Mouse (Mus musculus) layer of hippocampus, adult 8-10 months (tissue): Measurements from ENCODE around the gene Tmem274. TPM values are rescaled to one million over a fixed set of nuclear protein-coding genes. Genes with fewer than 3 reads are reported as not detected.

Experiments used
- DNase-seq, 2 experiments: peaks; one replicate each; pipeline ENCODE4 v3.0.0; 2022; ENCODE audit warnings: low spot score in 2 of 2
- total RNA-seq, 4 experiments: library from RNA; stranded (reverse); gene quantifications; 2 replicates each; pipeline ENCODE4 v1.2.4; 2022

The Tmem274 gene
- total RNA-seq, 4 experiments from 2014 or later: not detected

DNA sequence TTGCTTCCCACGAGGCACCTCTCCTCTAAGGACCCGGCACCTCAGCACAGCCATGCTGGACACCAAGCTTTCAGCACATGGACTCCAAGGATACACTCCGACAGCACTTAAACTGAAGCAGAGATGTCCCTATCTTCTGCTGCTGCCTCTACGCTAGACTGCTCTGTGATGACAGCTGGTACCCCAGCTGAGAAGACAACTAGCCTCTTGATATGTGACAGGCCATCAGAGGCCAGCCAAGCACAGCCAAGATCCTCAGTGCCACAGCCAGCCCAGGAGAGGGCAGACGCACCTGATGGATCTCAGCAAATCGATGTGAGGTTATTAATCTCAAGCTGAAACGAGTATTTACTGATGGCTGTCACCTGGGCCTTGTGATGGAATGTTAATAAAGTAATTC lies 2.1 kb upstream of the Tmem274 start:
- no peak for DNase-seq

DNA sequence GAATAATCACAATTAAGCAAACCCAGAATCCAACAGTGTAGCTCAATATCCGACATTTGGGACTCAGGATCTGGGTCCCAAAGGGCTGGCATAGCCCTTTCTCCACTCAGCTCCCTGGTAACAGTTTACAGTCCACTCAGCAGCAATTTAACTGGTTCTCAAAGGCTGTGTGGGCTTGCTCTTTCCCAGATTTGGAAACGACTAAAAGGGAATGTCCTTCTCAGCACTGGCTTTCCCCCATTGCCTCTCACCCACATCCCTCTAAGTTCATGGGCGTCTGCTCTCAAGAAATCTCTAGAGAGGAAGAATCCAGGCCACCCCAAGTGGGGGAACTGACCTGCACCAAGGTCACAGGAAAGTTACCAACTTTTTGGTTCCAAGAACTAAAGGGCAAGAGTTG lies 7.4 kb downstream of the Tmem274 start:
- DNase-seq: peak in 1 of 2 experiments; percentile 13

GRCm38 (mm10) chr4:149485053-149485824 lies 8.1 kb downstream of the Tmem274 start, which contains the start of the genes Nmnat1 and Lzic:
Gene Nmnat1 (minus strand): TSS chr4:149485202.
Gene Lzic (plus strand): TSS chr4:149485229.
- peak; percentile 82 to 92 for DNase-seq

GRCm38 (mm10) chr4:149485825-149486206 lies 8.6 kb downstream of the Tmem274 start:
- no peak for DNase-seq

DNA sequence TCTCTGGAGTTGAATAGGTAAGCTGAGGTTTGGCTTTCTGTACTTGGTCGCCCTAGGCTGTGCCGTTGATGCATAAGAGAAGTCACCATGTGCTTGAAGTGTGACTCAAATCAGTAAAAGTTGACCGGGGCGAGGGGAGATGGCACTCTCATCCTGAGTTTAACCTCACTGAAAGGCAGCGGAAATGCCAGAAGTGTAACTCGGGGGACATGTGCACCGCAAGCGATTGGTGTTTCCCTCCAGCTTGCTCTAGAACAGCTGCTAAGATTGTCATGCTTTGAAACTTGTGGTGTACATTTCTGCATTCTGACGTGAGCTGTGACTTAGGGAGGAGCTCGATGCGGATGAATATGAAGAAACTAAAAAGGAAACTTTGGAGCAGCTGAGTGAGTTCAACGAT lies 10.6 kb downstream of the Tmem274 start:
- DNase-seq: no peak

DNA sequence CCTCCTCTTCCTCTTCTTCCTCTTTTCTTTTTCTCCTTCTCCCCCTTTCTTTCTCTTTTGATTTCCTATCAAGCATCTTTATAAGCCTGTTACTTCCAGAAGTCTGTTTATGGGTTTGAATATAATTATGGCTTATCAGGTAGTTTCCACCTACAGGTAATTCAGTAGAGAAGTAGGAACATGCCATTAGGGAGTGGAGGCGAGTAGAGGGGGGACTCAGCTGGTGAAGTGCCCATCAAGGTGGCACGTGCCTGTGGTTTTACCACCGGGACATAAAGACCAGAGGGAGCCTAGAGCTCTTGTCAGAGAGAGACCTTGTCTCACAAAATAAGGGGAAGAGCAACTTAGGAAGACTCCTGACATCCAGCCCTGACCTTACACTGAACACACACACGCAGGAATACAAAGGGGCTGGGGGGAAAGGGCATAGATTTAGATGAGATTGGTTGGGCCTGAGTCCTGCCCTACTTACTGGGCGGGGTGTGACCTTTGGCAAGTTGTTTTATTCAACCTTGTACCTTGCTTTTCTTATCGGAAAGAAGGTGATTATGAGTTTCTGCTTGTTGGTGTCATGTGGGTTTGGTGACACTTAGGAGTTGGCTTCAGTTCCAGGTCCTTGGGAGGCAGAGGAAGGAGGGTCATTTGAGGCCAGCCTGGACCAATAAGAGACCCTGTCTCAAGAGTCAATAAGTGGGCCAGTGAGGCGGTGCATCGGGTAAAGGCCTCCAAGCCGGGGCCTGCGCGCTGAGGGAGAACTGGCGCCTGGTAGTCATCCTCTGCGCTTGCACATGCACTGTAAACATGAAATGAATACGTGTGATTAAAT lies 12.4 kb downstream of the Tmem274 start:
- DNase-seq: no peak

- no peak for DNase-seq
These were observed 14.0 kb downstream of the Tmem274 start for GRCm38 (mm10) chr4:149491151-149491550.

DNA sequence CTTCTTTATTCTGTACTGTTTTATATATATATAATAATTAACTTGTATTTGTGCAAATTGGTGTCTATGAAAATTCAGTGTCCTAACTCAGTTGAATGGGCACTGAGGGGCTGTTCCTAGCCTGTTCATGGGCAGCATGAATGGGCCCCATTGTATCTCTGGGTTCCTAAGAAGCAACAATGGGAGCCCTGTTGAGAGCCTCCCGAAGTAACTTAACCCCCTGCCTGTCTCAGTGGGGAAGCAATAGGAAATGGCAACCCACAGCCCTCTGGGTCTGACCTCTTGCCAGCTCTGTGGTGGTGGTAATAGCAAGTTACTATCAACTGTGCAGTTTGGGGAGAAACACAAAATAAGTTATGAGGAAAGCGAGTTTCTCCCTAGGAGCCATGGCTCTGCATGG lies 19.4 kb downstream of the Tmem274 start:
- peak; percentile 32 to 56 for DNase-seq

DNA sequence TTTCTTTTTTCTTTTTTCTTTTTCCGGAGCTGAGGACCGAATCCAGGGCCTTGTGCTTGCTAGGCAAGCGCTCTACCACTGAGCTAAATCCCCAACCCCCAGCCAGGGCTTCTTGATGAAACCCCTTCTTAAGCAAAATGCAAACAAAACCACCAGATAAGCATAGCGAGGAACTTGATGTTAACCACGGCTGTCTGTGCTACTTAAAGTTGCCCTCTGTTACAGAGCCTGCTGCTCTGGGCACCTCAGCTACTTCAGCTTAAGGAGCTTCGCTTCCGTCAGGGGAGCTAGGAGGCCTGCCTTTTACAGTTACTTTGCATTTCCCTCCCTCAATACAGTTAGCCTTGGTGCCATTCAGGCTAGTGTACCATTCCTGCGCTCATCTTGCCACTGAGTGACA lies 21.7 kb downstream of the Tmem274 start:
- no peak for DNase-seq

DNA sequence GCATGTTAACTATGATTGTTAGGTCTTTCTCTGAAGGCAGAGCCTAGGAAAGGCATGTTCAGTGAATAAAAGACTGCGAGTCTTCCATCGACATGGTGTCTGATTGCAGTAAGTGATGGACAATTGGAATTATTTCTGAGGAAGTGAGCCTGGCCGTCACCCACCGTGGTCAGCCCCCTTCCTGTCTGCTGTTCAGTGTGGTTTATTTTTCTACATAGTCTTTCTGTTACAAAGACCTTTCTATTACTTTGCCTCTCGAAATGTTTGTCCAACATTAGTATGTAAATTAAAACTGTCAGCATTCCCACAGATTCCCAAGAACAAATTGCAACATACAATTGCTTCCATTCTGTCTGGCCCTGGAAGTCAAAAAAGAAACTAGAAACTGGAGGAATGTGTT lies 22.6 kb downstream of the Tmem274 start:
- DNase-seq: no peak

DNA sequence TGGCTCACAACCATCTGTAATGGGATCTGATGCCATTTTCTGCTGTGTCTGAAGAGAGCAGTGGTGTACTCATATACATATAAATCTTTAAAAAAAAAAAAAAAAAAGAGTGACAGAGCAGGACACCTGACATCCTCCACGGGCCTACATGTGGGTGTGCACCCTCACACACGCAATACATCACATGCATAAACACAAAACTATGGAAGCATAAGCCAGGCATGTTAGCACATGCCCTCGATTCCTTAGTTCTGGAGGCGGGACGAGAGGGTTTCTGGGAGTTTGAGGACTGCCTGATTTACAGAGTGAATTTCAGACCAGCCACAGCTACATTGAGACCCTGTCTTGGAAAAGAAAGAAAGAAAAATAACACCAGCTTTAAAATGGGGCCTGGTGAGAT lies 27.2 kb downstream of the Tmem274 start:
- no peak for DNase-seq

DNA sequence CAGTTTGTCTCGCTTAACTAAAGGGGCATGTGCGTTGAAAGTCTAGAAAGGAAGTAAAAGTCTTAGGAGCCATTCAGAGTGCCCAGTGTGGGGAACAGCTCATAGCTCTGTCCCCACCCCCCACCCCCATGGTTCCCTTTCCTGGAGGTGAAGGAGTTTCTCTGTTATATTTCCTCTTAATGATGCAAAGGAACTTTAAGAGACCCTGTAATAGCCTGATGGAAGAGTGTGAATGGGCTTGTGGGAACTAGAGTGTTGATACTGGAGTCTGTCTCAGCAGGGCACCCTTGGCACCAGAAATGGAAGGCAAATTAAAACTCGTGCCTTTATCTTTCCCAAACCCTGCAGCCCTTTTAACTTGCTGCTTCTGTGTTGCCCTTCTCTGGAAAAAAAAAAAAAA lies 27.7 kb downstream of the Tmem274 start:
- DNase-seq: no peak

GRCm38 (mm10) chr4:149505261-149505967 lies 28.2 kb downstream of the Tmem274 start:
- no peak for DNase-seq

DNA sequence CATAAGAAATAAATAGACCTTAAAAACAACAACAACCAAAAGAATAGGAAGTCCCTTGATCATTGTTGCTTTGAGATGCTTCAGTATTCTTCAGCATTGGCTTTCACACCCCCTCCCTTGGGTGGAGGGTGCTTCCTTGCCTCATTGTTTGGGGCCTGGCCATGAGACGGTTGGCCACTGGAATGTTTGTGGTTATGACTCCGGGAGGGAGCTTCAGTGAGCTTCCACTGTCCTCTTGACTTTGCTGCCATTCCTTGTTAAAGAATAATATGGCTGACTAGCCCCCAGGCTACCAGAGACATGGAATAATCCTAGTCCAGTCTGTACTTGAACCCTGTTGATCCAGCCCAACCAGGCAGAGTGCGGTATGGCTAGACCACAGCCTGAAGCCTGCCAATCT lies 29.7 kb downstream of the Tmem274 start:
- no peak for DNase-seq

- no peak for DNase-seq
These were observed 34.1 kb downstream of the Tmem274 start for GRCm38 (mm10) chr4:149511221-149511646.

DNA sequence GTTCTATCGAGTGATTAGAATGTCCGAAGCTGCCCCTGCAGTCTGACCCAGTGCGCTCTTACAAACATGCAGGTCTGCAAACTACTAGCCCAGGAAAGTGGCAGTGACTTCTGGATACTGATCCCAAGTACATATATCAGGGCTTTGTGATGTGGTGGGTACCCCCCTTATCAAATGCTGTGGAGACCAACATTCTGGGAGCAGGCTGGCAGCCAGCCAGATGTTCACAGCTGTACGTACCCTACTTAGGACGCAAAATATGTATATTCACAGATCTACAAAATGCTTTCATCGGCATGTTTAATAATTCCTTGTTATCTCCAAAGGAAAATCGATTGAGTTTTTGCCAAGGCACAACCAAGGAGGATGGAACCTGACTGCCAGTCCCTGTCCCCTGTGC lies 34.9 kb downstream of the Tmem274 start:
- DNase-seq: no peak

- DNase-seq: no peak
These were observed 38.5 kb downstream of the Tmem274 start for GRCm38 (mm10) chr4:149515706-149516105.

DNA sequence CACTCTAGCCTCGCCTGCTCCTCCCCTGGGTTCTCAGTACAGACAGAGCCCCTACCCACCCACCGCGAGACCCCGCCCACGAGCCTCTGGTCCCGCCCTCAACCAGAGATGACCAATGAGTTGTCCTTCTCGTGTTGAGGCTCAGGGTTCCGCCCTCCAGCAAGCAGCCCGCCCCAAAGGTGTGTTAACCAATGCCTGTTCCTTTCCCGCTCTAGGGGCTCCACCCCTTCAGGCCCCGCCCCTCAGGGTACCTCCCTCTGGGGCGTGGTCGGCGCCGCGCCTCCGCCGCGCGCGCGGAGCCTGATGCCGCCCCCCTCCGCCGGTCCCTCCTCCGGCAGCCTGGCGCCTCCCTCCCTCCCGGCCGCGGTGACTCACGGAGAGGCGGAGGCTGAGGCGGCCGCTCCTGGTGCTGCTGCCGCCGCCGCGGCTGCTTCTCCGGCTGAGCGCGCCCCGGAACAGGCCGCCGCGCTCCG lies 40.7 kb downstream of the Tmem274 start, which contains the start of gene Ctnnbip1:
Gene Ctnnbip1, plus strand, starts transcription at position 369 of the 473 bp plus-strand sequence.
- peak; percentile 94 to 97 for DNase-seq

DNA sequence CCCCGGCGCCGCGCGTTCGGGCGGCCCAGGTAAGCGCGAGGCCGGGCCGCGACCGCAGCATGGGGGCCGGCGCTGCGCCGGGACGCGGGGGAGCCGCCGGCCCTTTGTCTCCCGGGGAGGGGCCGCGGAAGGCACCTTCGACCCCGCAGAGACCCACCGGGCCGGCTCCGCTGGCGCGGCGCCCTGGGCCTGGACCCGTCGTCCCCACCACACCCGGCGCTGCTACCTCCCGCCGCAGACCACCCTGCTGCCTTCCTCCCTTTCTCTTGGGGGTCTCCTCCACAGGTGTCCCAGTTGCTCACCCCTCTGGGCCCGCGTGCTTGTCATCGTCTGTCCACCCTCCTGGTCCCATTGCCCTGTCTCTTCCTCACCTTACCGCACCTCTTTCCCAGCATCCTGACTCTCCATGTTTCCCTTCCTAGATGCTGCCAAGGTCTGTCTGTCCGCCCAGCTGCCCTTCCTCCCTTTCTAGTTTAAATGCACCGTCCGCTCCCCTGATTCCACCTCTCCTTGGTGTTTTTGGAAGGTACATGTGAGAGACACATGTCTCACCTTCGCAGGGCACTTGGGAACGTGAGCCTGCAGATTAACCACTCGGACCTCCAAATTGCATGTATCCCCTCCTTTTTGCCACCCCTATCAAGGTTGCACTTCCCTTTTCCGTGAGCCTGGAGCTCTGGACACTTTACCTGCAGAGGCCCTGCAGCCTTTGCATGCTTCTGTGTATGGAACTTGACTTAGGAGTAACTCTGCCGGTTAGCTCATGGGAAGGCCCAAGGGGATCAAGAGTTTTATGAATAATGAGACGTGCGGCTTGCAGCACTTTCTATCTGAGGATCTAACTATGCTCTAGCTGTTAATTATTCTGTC lies 41.4 kb downstream of the Tmem274 start:
- DNase-seq: no peak

DNA sequence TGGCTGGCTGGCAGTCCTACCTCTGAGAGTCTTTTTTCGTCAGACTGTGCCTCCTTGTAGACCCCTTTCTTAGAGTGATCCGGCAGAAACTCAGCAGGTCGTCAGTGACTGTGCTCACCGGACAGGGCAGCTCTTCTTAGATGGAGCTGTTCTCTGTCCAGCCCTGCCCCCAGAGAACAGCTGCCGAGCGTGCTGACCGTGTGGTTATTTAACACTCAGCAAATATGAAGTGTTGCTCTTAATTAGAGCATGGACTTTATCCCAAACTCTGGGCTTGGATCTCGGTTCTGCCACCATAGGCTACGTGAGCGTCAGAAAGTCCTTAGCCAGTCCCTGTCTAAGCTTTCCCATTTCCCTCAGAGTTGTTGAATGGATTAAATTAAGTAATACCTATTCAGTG lies 44.1 kb downstream of the Tmem274 start:
- no peak for DNase-seq

GRCm38 (mm10) chr4:149523961-149524360 lies 46.8 kb downstream of the Tmem274 start:
- DNase-seq: no peak
